Mouse (Mus musculus) cortical plate, adult 2 months (tissue): Measurements from ENCODE around the gene Psma5. TPM values are rescaled to one million over a fixed set of nuclear protein-coding genes. Genes with fewer than 3 reads are reported as not detected.
A peak's percentile ranks its signal among the peaks of the same experiment; 100 is the strongest.

Experiments used
- H3K27ac ChIP-seq: fragments of 200-500 bp; 2 replicates; pipeline ENCODE4 v1.5.1; 2012; ENCODE audit warnings: low read length, control low read depth, inconsistent platforms; ENCODE audit not compliant: insufficient read depth
- H3K4me1 ChIP-seq: fragments of 200-500 bp; 2 replicates; pipeline ENCODE4 v1.6.1; 2011; ENCODE audit warnings: low read length; ENCODE audit not compliant: control insufficient read depth, insufficient read depth
- H3K4me3 ChIP-seq: fragments of 200-500 bp; 2 replicates; pipeline ENCODE4 v1.5.1; 2011; ENCODE audit warnings: mild to moderate bottlenecking, low read length, control low read depth; ENCODE audit not compliant: insufficient read depth
- CTCF ChIP-seq: fragments of 200-500 bp; IDR thresholded peaks from 2 replicates; pipeline ENCODE4 v1.5.1; 2011; ENCODE audit warnings: mild to moderate bottlenecking, control low read depth, low read length; ENCODE audit not compliant: insufficient read depth; ENCODE audit errors: extremely low read depth
- POLR2A ChIP-seq: fragments of 200-500 bp; IDR thresholded peaks from 2 replicates; pipeline ENCODE4 v1.6.1; 2011; ENCODE audit warnings: mild to moderate bottlenecking, low read length, control low read depth; ENCODE audit not compliant: insufficient read depth; ENCODE audit errors: extremely low read depth
- polyA plus RNA-seq: library from polyadenylated mRNA; depleted of rRNA; stranded (reverse); fragments of >200 nt; gene quantifications from 2 replicates; pipeline ENCODE4 v1.2.3, GENCODE M21; 2012

The Psma5 gene
- polyA plus RNA-seq, 1 experiment = 121 TPM

DNA sequence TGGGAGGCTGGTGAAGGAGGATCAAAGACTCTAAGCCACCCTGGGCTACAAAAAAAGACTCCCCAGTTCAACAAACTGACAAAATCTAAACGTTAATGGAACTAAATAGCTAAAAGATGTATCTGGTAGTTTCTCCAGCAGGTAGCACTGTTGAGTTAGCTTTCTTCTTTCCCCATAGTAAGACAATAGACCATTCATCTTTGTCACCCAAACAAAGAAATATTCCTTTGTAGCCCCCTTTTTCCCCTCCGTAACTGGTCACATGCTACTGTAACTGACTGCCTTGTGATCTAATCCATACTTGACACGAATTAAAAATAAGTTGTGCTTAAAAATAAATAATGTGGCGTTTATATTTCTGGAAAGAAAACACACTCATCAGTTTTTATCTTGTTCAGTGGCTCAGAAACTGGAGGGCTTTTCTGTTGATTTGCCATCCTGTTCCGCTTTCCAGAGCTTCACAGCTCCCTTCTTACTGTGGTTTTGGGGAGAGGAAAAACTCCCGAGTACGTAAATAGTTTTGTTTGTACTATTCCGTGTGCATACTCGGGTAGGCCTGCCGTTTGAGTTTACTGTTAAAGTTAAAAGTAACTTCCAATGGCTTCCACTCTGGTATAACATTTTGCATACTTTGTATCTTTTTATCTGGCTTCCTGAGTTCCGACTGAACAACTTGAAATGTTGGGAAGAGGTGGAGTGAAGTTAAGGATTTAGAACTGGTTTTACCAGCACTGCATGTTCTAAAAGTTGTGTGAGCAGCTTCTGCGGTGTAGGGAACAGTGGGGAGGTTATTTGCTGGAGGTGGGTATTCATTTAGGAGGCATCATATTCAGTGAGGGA lies 25.9 kb downstream of the Psma5 start:
- peaks cover 3% of the 10 kb centered on the region; the same call in 1 of the 2 replicates for H3K4me1 ChIP-seq
- peak overlapping the region; percentile 77 for H3K27ac ChIP-seq
- TF ChIP-seq POLR2A (no peak), CTCF (peak; percentile 26; the same call in 1 of the 2 replicates)
- H3K4me3 ChIP-seq = peak overlapping the region; percentile 97; the same call in 1 of the 2 replicates

DNA sequence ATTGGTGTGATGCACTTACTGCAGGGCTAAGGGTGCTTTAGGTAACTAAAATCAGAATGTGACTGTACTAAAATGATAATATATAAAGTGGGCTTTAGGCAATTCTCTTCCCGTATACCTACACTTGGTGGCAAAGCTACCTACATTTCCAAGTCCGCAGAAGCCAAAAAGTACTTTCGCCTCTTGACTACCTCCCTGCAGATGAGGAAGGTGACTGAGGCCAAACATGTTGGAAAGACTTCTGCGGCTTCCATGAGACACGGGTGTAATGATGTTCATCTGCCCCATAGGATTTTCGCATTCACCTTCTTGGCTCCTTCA lies 26.5 kb downstream of the Psma5 start:
- Histone ChIP-seq H3K4me1 (peaks cover 8% of the 10 kb centered on the region; the same call in 1 of the 2 replicates), H3K4me3 (peak overlapping the region; percentile 97), H3K27ac (peak overlapping the region; percentile 77)
- TF ChIP-seq CTCF = no peak

DNA sequence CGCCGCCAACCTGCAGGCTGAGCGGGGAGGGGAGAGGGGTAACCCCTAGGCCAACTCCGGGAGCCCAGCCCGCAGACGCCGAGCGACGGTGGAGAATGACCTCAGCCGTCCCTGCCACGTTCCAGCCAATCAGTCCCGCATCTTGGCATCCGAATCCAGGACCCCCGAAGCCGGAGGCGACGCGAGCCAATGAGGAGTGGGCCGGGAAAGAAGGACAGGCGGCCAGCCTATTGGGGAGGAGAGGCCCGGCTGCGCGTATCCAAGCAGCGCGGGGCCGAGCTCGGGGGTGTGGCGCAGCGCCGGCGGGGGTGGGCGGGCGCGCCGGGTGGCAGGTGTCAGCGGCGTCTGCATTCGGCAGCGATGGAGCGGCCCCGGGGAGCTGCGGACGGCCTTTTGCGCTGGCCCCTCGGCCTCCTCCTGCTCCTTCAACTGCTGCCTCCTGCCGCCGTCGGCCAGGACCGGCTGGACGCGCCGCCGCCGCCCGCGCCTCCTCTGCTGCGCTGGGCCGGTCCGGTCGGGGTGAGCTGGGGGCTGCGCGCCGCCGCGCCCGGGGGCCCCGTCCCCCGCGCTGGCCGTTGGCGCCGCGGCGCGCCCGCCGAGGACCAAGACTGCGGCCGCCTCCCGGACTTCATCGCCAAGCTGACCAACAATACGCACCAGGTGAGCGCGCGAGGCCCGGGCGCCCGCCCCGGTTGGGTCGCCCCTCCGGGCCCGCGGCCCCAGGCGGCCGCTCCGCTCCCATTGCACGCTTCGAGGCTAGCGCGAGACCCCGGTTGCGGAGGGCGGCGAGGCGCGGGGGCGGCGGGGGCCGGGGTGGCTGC lies 27.3 kb downstream of the Psma5 start, which contains the start of gene Sort1:
Sort1 (plus strand) TSS at position 302 of the 821 bp plus-strand sequence.
- peak within 1 kb of the TSS; percentile 84 for H3K27ac ChIP-seq
- TF ChIP-seq CTCF (no peak), POLR2A (peak; percentile 57; the same call in 1 of the 2 replicates)
- H3K4me3 ChIP-seq = peak within 1 kb of the TSS; percentile 97
- H3K4me1 ChIP-seq = peaks cover 12% of the 10 kb centered on the region

DNA sequence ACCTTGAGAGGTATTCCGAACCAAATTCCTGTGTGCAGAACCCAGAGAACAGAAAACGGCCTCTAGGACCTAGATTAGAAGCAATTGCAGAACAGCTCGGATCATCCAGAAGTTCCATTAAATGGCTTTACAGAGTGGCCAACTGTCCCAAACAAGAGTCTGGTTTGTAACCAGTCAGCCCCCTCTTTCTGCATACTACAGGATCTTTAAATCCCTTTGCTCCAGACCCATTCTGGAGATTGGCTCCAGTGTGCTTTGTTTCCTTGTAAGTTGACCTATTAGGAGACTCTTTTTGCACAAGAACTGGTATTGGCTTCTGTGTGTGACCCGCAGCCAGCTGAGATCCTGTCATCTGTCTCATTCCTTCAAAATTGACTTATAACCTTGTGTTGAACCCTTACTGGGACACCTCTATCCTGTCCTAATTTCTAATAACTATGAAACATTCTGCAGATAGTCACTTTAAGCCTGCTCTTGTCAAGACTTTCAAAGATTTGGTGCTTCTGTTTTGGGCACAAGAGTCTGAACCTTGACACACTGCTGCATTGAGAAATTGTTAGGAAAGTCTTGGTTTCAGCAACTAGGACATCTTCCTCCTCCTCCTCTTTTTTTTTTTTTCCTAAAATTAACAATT lies 28.5 kb downstream of the Psma5 start:
- Histone ChIP-seq H3K4me1 (peaks cover 14% of the 10 kb centered on the region), H3K27ac (peak overlapping the region; percentile 75), H3K4me3 (peak overlapping the region; percentile 97)
- TF ChIP-seq CTCF (no peak), POLR2A (no peak)

DNA sequence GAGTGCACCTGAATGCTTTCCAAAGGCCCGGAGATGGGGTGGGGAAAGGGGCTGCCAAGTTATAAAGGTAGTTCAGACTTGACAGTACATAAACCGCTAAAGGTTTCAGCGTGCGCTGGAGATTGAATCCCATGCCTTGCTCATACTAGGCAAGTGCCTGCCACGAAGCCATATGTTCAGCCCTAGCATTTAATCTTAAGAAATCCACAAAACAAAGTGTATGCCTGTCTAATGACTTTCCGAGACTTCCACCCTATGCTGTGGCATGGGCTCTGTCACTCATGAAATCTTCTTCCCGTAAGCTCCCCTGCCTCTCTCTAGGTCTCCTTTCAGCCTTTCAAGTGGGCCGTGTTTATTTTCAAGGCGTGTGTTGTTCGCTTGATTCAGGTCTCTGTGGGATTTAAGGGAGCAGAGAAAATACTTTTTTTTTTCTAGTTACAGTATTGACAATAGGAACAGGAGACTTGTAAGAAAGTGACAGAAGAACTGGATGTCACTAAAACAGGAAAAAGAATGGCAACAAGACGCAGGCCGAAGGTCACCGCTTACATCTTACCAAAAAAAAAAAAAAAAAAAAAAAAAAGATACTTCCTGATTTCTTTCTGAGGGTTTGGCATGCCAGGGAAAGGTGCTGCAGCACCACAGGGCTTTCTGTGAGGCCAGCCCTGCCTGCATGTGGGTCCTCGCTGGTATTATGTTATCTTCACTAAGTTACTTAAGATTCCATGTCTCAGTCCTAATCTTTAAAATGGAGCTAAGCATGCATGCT lies 30.1 kb downstream of the Psma5 start:
- Histone ChIP-seq H3K4me3 (peak overlapping the region; percentile 97), H3K27ac (peak overlapping the region; percentile 79), H3K4me1 (peaks cover 22% of the 10 kb centered on the region)
- TF ChIP-seq POLR2A = no peak
- TF ChIP-seq CTCF = no peak

DNA sequence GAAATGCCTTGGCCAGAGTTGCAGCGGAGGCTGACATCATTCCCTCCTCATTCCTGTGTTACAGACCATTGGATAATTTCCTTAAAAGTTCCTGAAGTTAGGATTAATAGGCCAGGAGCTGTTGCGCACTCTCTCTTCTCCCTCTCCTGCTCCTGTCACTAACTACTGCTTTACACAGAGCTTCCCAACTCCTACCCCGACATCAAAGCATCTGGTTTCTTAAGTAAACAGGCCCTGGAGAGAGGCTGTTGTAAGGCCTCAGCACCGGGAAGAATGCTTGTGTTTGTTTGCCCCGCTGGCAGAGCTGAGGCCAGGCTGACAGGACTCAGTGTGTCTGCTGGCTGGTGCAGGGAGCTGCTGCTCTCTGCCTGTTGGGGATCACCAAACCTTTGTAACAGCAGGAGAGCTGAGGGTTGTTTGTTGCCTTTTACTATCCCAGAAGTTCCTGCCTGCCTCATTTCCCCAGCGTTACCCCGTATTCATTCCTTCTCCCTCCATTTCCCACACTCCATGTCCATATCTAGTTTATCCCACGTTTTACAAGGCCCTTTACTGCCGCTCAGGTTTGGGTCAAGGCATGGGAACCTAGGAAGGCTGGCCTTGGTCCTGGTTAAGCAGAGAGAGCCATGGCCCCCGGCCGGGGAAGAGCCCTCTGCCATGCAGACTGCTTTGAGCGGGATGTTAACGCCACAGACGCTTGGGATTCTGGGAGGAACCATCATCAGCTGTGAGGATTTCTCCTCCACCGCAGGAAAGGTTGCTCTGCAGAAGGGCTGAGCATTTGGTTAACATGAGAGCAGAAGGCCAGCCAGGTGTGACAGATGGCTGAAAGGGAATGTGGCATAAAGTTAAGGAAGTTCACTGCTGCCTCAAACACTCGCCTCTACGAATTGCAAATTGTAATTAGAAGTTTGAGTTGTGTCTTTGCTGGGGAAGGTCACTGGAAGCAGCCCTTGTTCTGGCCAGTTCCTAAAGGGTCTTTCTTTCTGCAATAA lies 31.4 kb downstream of the Psma5 start:
- Histone ChIP-seq H3K4me1 (peaks cover 22% of the 10 kb centered on the region), H3K4me3 (peak overlapping the region; percentile 1; the same call in 1 of the 2 replicates), H3K27ac (peak overlapping the region; percentile 79)
- TF ChIP-seq CTCF (no peak), POLR2A (no peak)

DNA sequence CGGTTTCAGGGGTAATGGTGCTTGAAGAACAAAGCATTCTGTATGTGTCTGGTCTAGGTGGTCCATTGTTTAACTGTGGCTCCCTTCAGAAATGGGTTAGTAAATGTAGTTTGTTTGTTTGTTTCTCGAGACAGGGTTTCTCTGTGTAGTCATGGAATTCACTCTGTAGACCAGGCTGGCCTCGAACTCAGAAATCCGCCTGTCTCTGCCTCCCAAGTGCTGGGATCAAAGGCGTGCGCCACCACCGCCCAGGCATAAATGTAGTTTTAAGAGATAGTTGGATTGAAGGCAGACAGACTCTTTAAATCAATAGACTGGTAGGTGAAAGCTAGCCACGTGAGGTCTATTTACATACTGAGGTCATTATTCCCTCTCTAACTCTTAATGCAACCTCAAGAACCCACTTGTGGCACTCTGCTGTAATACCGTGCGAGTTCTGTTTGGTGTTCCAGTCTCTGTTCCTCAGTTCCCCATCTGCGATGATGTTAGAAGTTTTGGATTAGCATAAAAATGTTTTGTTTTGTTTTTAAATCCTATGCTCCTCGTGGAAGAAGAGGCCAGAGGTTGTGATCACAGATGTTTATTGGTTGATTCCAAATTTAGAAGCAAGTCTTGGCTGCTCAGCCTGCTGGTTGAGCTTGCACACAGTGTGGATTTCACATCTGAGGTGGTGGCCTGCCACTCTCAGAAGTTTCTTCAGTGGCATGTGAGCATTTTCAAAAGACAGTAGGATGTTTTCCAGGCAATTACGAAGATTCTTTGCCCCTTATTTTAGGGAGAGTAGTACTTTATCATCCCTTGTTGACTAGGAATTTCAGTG lies 32.8 kb downstream of the Psma5 start:
- Histone ChIP-seq H3K4me3 (no peak overlapping the region), H3K27ac (peak overlapping the region; percentile 79; the same call in 1 of the 2 replicates), H3K4me1 (peaks cover 24% of the 10 kb centered on the region)
- TF ChIP-seq POLR2A (no peak), CTCF (no peak)
